Mouse (Mus musculus) c-Kit-positive CD71-positive TER-119-positive erythroid progenitor cells, embryonic 14.5 days (primary cell): ENCODE measurements at regions not wholly inside any gene's neighbourhood (a gene's known extent, or its start where the extent isn't known, plus 50 kb on each side); places are given as distances from the start of the nearest gene placed in this dataset.

Experiments used
- DNase-seq: peaks from one replicate; pipeline ENCODE4 v3.0.0-alpha.2; 2013; ENCODE audit warnings: low spot score

GRCm38 (mm10) chr2:47750997-47751623 is 1062.8 kb upstream of the Acvr2a start:
- DNase-seq = no peak

- no peak for DNase-seq
Observed at GRCm38 (mm10) chr2:47755716-47756115, 1058.2 kb upstream of the Acvr2a start.

- no peak for DNase-seq
Observed at GRCm38 (mm10) chr2:47756248-47756647, 1057.7 kb upstream of the Acvr2a start.

- DNase-seq = no peak
Observed at GRCm38 (mm10) chr2:47775766-47776165, 1038.1 kb upstream of the Acvr2a start.

- no peak for DNase-seq
Observed at GRCm38 (mm10) chr2:47776965-47777364, 1036.9 kb upstream of the Acvr2a start.

- no peak for DNase-seq
Observed at GRCm38 (mm10) chr2:47785848-47786247, 1028.1 kb upstream of the Acvr2a start.

- no peak for DNase-seq
Observed at GRCm38 (mm10) chr2:47822746-47823271, 991.1 kb upstream of the Acvr2a start.

GRCm38 (mm10) chr2:47832493-47832892 is 981.4 kb upstream of the Acvr2a start:
- no peak for DNase-seq

- DNase-seq = no peak
Observed at GRCm38 (mm10) chr2:47833517-47833916, 980.4 kb upstream of the Acvr2a start.

GRCm38 (mm10) chr2:47834055-47834799 is 979.7 kb upstream of the Acvr2a start:
- no peak for DNase-seq

GRCm38 (mm10) chr2:47857229-47857628 is 956.7 kb upstream of the Acvr2a start:
- DNase-seq = no peak

- DNase-seq = no peak
Observed at GRCm38 (mm10) chr2:47862446-47862845, 951.5 kb upstream of the Acvr2a start.

- no peak for DNase-seq
Observed at GRCm38 (mm10) chr2:47878002-47878401, 935.9 kb upstream of the Acvr2a start.

- no peak for DNase-seq
Observed at GRCm38 (mm10) chr2:47879071-47879470, 934.8 kb upstream of the Acvr2a start.

GRCm38 (mm10) chr2:47879796-47880195 is 934.1 kb upstream of the Acvr2a start:
- no peak for DNase-seq

- DNase-seq = no peak
Observed at GRCm38 (mm10) chr2:47888166-47888565, 925.7 kb upstream of the Acvr2a start.

- DNase-seq = no peak
Observed at GRCm38 (mm10) chr2:47891366-47891765, 922.5 kb upstream of the Acvr2a start.

- no peak for DNase-seq
Observed at GRCm38 (mm10) chr2:47892879-47893278, 921.0 kb upstream of the Acvr2a start.

- no peak for DNase-seq
Observed at GRCm38 (mm10) chr2:47894806-47895205, 919.1 kb upstream of the Acvr2a start.

- DNase-seq = no peak
Observed at GRCm38 (mm10) chr2:47914270-47914669, 899.6 kb upstream of the Acvr2a start.

- DNase-seq = no peak
Observed at GRCm38 (mm10) chr2:47914986-47915485, 898.9 kb upstream of the Acvr2a start.

GRCm38 (mm10) chr2:47922965-47923364 is 890.9 kb upstream of the Acvr2a start:
- DNase-seq = no peak

GRCm38 (mm10) chr2:47926620-47927019 is 887.3 kb upstream of the Acvr2a start:
- no peak for DNase-seq
